Mouse (Mus musculus): ENCODE measurements around the gene Bri3.

GRCm38 (mm10) chr5:144359886-144360285, 115.6 kb downstream of the Bri3 start:
- TF ChIP-seq CTCF (IDR thresholded peaks at IDR 0.05; ENCODE audit: borderline replicate concordance, control insufficient read depth, extremely low read depth, insufficient read depth, low read length, poor library complexity) (no peak), POLR2A (IDR thresholded peaks at IDR 0.05; ENCODE audit: control insufficient read depth, extremely low read depth, insufficient read depth, low read length, poor library complexity) (no peak)

Data from thymus, adult 2 months (tissue).